Mouse (Mus musculus) ES-E14 (cell line): ENCODE measurements around the gene Prkag1. TPM values are rescaled to one million over a fixed set of nuclear protein-coding genes. Genes with fewer than 3 reads are reported as not detected.

Source experiments
- DNase-seq: peaks from one replicate; pipeline ENCODE4 v3.0.0-alpha.2; 2013; ENCODE audit warnings: low read depth, low spot score
- H3K27ac ChIP-seq: 2 replicates; pipeline ENCODE4 v1.5.1; 2012; ENCODE audit warnings: low read depth, mild to moderate bottlenecking, low read length, moderate library complexity, mixed read lengths; ENCODE audit not compliant: poor library complexity, insufficient read depth, severe bottlenecking
- H3K36me3 ChIP-seq: 2 replicates; pipeline ENCODE4 v1.6.1; 2012; ENCODE audit warnings: mild to moderate bottlenecking, low read length, moderate library complexity, mixed read lengths; ENCODE audit not compliant: control insufficient read depth, poor library complexity, insufficient read depth, severe bottlenecking
- H3K4me1 ChIP-seq, 2 experiments: fragments of 150-350 bp in 1 of 2; sonication (generic) in 1 of 2; 2 replicates each; pipeline ENCODE4 v1.6.1; 2012; ENCODE audit warnings: low read length in 2 of 2, mild to moderate bottlenecking in 1 of 2, mixed read lengths in 1 of 2; ENCODE audit not compliant: control insufficient read depth in 2 of 2, insufficient read depth in 2 of 2, poor library complexity in 1 of 2
- H3K4me3 ChIP-seq, 2 experiments: fragments of 150-350 bp in 1 of 2; sonication (generic) in 1 of 2; 2 replicates each; pipeline ENCODE4 v1.5.1; 2012; ENCODE audit warnings: low read length in 2 of 2, low read depth in 1 of 2, mild to moderate bottlenecking in 1 of 2, mixed read lengths in 1 of 2; ENCODE audit not compliant: insufficient read depth in 1 of 2, poor library complexity in 1 of 2, severe bottlenecking in 1 of 2
- H3K9ac ChIP-seq: 2 replicates; pipeline ENCODE4 v1.6.1; 2012; ENCODE audit warnings: low read depth, mild to moderate bottlenecking, low read length, mixed read lengths; ENCODE audit not compliant: poor library complexity, insufficient read depth, severe bottlenecking
- H3K9me3 ChIP-seq: fragments of 150-350 bp; sonication (generic); 2 replicates; pipeline ENCODE4 v1.6.1; 2012; ENCODE audit warnings: low read depth, mild to moderate bottlenecking, low read length; ENCODE audit not compliant: control insufficient read depth, insufficient read depth
- CHD2 ChIP-seq: IDR thresholded peaks from 2 replicates; pipeline ENCODE4 v1.6.1; 2014; ENCODE audit warnings: mild to moderate bottlenecking, low read depth, low read length, inconsistent platforms
- HCFC1 ChIP-seq: IDR thresholded peaks from 2 replicates; pipeline ENCODE4 v1.6.1; 2012; ENCODE audit warnings: low read length, inconsistent platforms, borderline replicate concordance; ENCODE audit not compliant: insufficient read depth
- MAFK ChIP-seq: IDR thresholded peaks from 2 replicates; pipeline ENCODE4 v1.6.1; 2014; ENCODE audit warnings: mild to moderate bottlenecking, low read depth, low read length, inconsistent platforms; ENCODE audit not compliant: insufficient read depth
- ZC3H11A ChIP-seq: IDR thresholded peaks from 2 replicates; pipeline ENCODE4 v1.6.1; 2012; ENCODE audit warnings: low read depth, mild to moderate bottlenecking, inconsistent platforms, low read length, borderline replicate concordance
- ZNF384 ChIP-seq: IDR thresholded peaks from 2 replicates; pipeline ENCODE4 v1.6.1; 2012; ENCODE audit warnings: low read depth, low read length, inconsistent platforms
- in situ Hi-C, 2 experiments: fragments of 600-800 bp; cut with MboI; formaldehyde crosslinking; loops; one replicate each; pipeline ENCODE4 v1.15.1; 2025; ENCODE audit warnings: low sequenced_read_pairs in 2 of 2, inconsistent platforms in 1 of 2; ENCODE audit not compliant: unreplicated experiment in 2 of 2
- total RNA-seq: library from RNA; depleted of rRNA; stranded (reverse); fragments of 300-350 nt; gene quantifications from 2 replicates; pipeline ENCODE4 v1.2.3, GENCODE M21; 2012

Gene Prkag1
- total RNA-seq, 1 experiment = 54.7 TPM

- DNase-seq = no peak
- peaks cover 0 to 18% of the 10 kb centered on the region in 2 experiments; a peak in 1 of 4 replicates for H3K4me1 ChIP-seq
- no peak within 1 kb of the TSS for H3K27ac ChIP-seq
- H3K9ac ChIP-seq = no peak within 1 kb of the TSS
- TF ChIP-seq MAFK (no peak), ZNF384 (no peak)
- H3K36me3 ChIP-seq = no peaks in the 10 kb centered on the region
- no peaks in the 10 kb centered on the region for H3K9me3 ChIP-seq
- in situ Hi-C loops = loop anchor here (5.0 to 25.0 kb wide), 2 partner anchors 310 to 320 kb away; partner anchors contain the start of genes C1ql4 (in 1 of the 2) and Dnajc22 (in 1 of the 2)
- H3K4me3 ChIP-seq = peak within 1 kb of the TSS; percentile 7 to 34; a peak in 2 of 4 replicates
Observed at GRCm38 (mm10) chr15:98777762-98778161, 53.6 kb downstream of the Prkag1 start, which contains the start of gene Wnt10b. TSS of gene Wnt10b (minus strand) at chr15:98778150.

- H3K9ac ChIP-seq = no peak overlapping the region
- TF ChIP-seq CHD2 (no peak), ZC3H11A (no peak), MAFK (no peak), HCFC1 (no peak), ZNF384 (no peak)
- peaks cover 0 to 21% of the 10 kb centered on the region in 2 experiments; a peak in 2 of 4 replicates for H3K4me1 ChIP-seq
- H3K27ac ChIP-seq = no peak overlapping the region
- H3K9me3 ChIP-seq = no peaks in the 10 kb centered on the region
- DNase-seq = no peak
- in situ Hi-C loops = loop anchor here (5.0 to 25.0 kb wide), 2 partner anchors 310 to 320 kb away; partner anchors contain the start of genes C1ql4 (in 1 of the 2) and Dnajc22 (in 1 of the 2)
- H3K4me3 ChIP-seq = peak overlapping the region in 1 of 2 experiments; percentile 29; a peak in 1 of 4 replicates
- H3K36me3 ChIP-seq = no peaks in the 10 kb centered on the region
Observed at GRCm38 (mm10) chr15:98777005-98777616, 54.2 kb downstream of the Prkag1 start.

GRCm38 (mm10) chr15:98776280-98777004 lies 54.9 kb downstream of the Prkag1 start:
- Histone ChIP-seq H3K4me1 (peaks cover 0 to 21% of the 10 kb centered on the region in 2 experiments; a peak in 2 of 4 replicates), H3K9ac (0 out of 2 replicates have a peak overlapping the region, but pooled peaks have one; percentile 13), H3K36me3 (no peaks in the 10 kb centered on the region), H3K27ac (no peak overlapping the region), H3K9me3 (no peaks in the 10 kb centered on the region), H3K4me3 (peak overlapping the region; percentile 1 to 29; a peak in 1 of 4 replicates)
- no peak for TF ChIP-seq ZNF384
- no peak for TF ChIP-seq CHD2
- no peak for TF ChIP-seq ZC3H11A
- TF ChIP-seq HCFC1 = no peak
- TF ChIP-seq MAFK = no peak
- in situ Hi-C loops = loop anchor here (5.0 to 25.0 kb wide), 2 partner anchors 311 to 321 kb away; partner anchors contain the start of genes C1ql4 (in 1 of the 2) and Dnajc22 (in 1 of the 2)
- DNase-seq = no peak

GRCm38 (mm10) chr15:98775533-98775932 lies 55.8 kb downstream of the Prkag1 start:
- TF ChIP-seq HCFC1 = no peak
- TF ChIP-seq CHD2 = no peak
- no peak for TF ChIP-seq ZC3H11A
- TF ChIP-seq MAFK = no peak
- TF ChIP-seq ZNF384 = no peak
- Histone ChIP-seq H3K36me3 (no peaks in the 10 kb centered on the region), H3K9ac (no peak overlapping the region), H3K4me3 (no peak overlapping the region), H3K4me1 (peaks cover 0 to 21% of the 10 kb centered on the region in 2 experiments; a peak in 2 of 4 replicates), H3K27ac (no peak overlapping the region), H3K9me3 (no peaks in the 10 kb centered on the region)
- no peak for DNase-seq
- in situ Hi-C loops = loop anchor here (5.0 to 25.0 kb wide), 2 partner anchors 312 to 322 kb away; partner anchors contain the start of genes C1ql4 (in 1 of the 2) and Dnajc22 (in 1 of the 2)
